4 mouse cellular contexts compared by ENCODE assay signal in genomic region chr5:30881839-30882238, GRCm38 (mm10). TPM values are rescaled to one million over a fixed set of nuclear protein-coding genes. Genes with fewer than 3 reads are reported as not detected.
DNase-seq lines count a peak whose midpoint lies in the region; TF ChIP-seq lines count a peak whose summit lies in the region.
"Not testable (repeated sequence)": the region's sequence is repeated elsewhere in the genome, so short reads cannot be mapped to it uniquely, and the experiment has no call there.

No protein-coding gene starts in this region.

- H3K27ac ChIP-seq in CH12.LX (ENCODE audit: insufficient read depth, low read depth); MEL (ENCODE audit: control insufficient read depth, low read depth, low read length): not testable (repeated sequence)

- not testable (repeated sequence) for H3K79me2 ChIP-seq in CH12.LX (replicated peaks; ENCODE audit: control insufficient read depth, extremely low read depth, insufficient read depth, poor library complexity, severe bottlenecking); MEL (ENCODE audit: control insufficient read depth, insufficient read depth, low read length, poor library complexity)

- not testable (repeated sequence) for DNase-seq in CH12.LX (ENCODE audit: extremely low read depth); MEL (ENCODE audit: low read depth, low spot score)
- DNase-seq in ES-CJ7 (ENCODE audit: low read depth, low spot score): peak; percentile 42
- DNase-seq in ZHBTc4 (ENCODE audit: low read depth, low spot score): peak; percentile 35

- TF ChIP-seq CTCF in CH12.LX (conservative IDR thresholded peaks at IDR 0.05 in 1 of 2, IDR thresholded peaks at IDR 0.05 in 1 of 2; ENCODE audit: low read depth in 2 of 2, low read length in 2 of 2); MEL (IDR thresholded peaks at IDR 0.05 in 2 of 3, conservative IDR thresholded peaks at IDR 0.05 in 1 of 3; ENCODE audit: control insufficient read depth in 1 of 3, insufficient read depth in 1 of 3, low read depth in 2 of 3, low read length in 3 of 3, poor library complexity in 1 of 3, severe bottlenecking in 1 of 3): not testable (repeated sequence)

- H3K9ac ChIP-seq in CH12.LX (ENCODE audit: insufficient read depth, low read depth); MEL (ENCODE audit: control insufficient read depth, low read depth, low read length, poor library complexity, severe bottlenecking): not testable (repeated sequence)

- not testable (repeated sequence) for H3K9me3 ChIP-seq in CH12.LX (replicated peaks; ENCODE audit: low read length); MEL (replicated peaks; ENCODE audit: insufficient read depth, low read length)

- not testable (repeated sequence) for TF ChIP-seq RAD21 in CH12.LX (IDR thresholded peaks at IDR 0.05; ENCODE audit: low read depth, low read length); MEL (IDR thresholded peaks at IDR 0.05; ENCODE audit: low read depth, low read length)

- dilution Hi-C loops in CH12.LX (cut with MboI; ENCODE audit: extremely low pct_ligation_motif_present, extremely low pct_unique_long_range_greater_than_20kb, low sequenced_read_pairs): not testable (repeated sequence)

- TF ChIP-seq POLR2A in CH12.LX (IDR thresholded peaks at IDR 0.05; ENCODE audit: low read depth, low read length); MEL (IDR thresholded peaks at IDR 0.05; ENCODE audit: control insufficient read depth in 1 of 2, insufficient read depth in 1 of 2, low read depth in 1 of 2, low read length in 2 of 2, poor library complexity in 1 of 2): not testable (repeated sequence)

- not testable (repeated sequence) for H3K27me3 ChIP-seq in CH12.LX (replicated peaks); MEL (ENCODE audit: control insufficient read depth in 1 of 2, insufficient read depth in 2 of 2, low read length in 2 of 2)

- H3K4me1 ChIP-seq in CH12.LX (ENCODE audit: control insufficient read depth in 1 of 2, insufficient read depth in 2 of 2); MEL (ENCODE audit: control insufficient read depth in 1 of 2, insufficient read depth in 2 of 2, low read length in 2 of 2): not testable (repeated sequence)

- TF ChIP-seq EP300 in CH12.LX (IDR thresholded peaks at IDR 0.05; ENCODE audit: low read length); MEL (IDR thresholded peaks at IDR 0.05; ENCODE audit: low read depth in 1 of 2, low read length in 2 of 2): not testable (repeated sequence)

- in situ Hi-C loops in CH12.LX (cut with MboI; ENCODE audit: low pct_ligation_motif_present, low pct_unique_long_range_greater_than_20kb, low sequenced_read_pairs): not testable (repeated sequence)

- not testable (repeated sequence) for H3K4me2 ChIP-seq in CH12.LX (ENCODE audit: insufficient read depth, low read depth, poor library complexity, severe bottlenecking)

- peaks cover 4 to 21% of the 10 kb centered on the region in 2 experiments for H3K36me3 ChIP-seq in CH12.LX (replicated peaks in 1 of 2; ENCODE audit: control insufficient read depth in 1 of 2, insufficient read depth in 1 of 2, low read length in 1 of 2)
- not testable (repeated sequence) for H3K36me3 ChIP-seq in MEL (ENCODE audit: control insufficient read depth in 1 of 2, insufficient read depth in 2 of 2, low read length in 2 of 2)

- not testable (repeated sequence) for H3K4me3 ChIP-seq in CH12.LX (replicated peaks in 1 of 3; ENCODE audit: low read depth in 2 of 3, low read length in 2 of 3, poor library complexity in 1 of 3); MEL (ENCODE audit: control insufficient read depth in 1 of 2, insufficient read depth in 1 of 2, low read depth in 2 of 2, low read length in 2 of 2)

TF ChIP-seq in CH12.LX, 34 proteins besides CTCF, POLR2A, EP300 and RAD21:
- TF ChIP-seq TBP (conservative IDR thresholded peaks at IDR 0.05; ENCODE audit: low read depth, low read length) (peak; percentile 93), ELF1 (IDR thresholded peaks at IDR 0.05; ENCODE audit: low read depth, low read length) (0 out of 2 replicates have a peak, but pooled peaks have one; percentile 25)

TF ChIP-seq in MEL, 35 proteins besides CTCF, POLR2A, EP300 and RAD21:
- peak; percentile 93 for TF ChIP-seq TBP (IDR thresholded peaks at IDR 0.05; ENCODE audit: low read depth, low read length)
TF ChIP-seq in MEL: peak in this region for 1; not testable (repeated sequence) for 34.

RNA-seq across cellular contexts. Expression of gene Agbl5, which starts 6.7 kb away (rescaled TPM):
- total RNA-seq in CH12.LX (2012; rRNA removed) (8.0 and 9.3 TPM in 2 replicates), CH12.LX (2014; rRNA removed) (3.5 and 4.1 TPM in 2 replicates), MEL (2012; rRNA removed) (10.6 and 12.8 TPM in 2 replicates)
- polyA plus RNA-seq in CH12.LX (2012; ENCODE audit: insufficient read length, low read depth) (8.4 and 11.6 TPM in 2 replicates), MEL (2012; ENCODE audit: insufficient read depth in 1 of 2, insufficient read length in 2 of 2, low read depth in 1 of 2, low replicate concordance in 2 of 2, missing spikeins in 1 of 2) (10 to 100 TPM in 1 of 2 experiments, not detected in 1; 45.0 TPM)

RNA-seq across cellular contexts. Expression of gene Tmem214, which starts 14.0 kb away (rescaled TPM):
- 31.9 and 36.7 TPM in 2 replicates for total RNA-seq in CH12.LX (2012; rRNA removed)
- total RNA-seq in CH12.LX (2014; rRNA removed): 25.2 and 28.3 TPM in 2 replicates
- 28.0 and 35.3 TPM in 2 replicates for polyA plus RNA-seq in CH12.LX (2012; ENCODE audit: insufficient read length, low read depth)
- total RNA-seq in MEL (2012; rRNA removed): 41.3 and 50.5 TPM in 2 replicates
- polyA plus RNA-seq in MEL (2012; ENCODE audit: insufficient read depth in 1 of 2, insufficient read length in 2 of 2, low read depth in 1 of 2, low replicate concordance in 2 of 2, missing spikeins in 1 of 2): 100 to 1,000 TPM; 101 to 170 TPM

RNA-seq across cellular contexts. Expression of gene Ost4, which starts 25.7 kb away (rescaled TPM):
- total RNA-seq in CH12.LX (2012; rRNA removed) (181 and 244 TPM in 2 replicates), CH12.LX (2014; rRNA removed) (221 and 263 TPM in 2 replicates), MEL (2012; rRNA removed) (296 and 321 TPM in 2 replicates)
- polyA plus RNA-seq in CH12.LX (2012; ENCODE audit: insufficient read length, low read depth) (312 and 330 TPM in 2 replicates), MEL (2012; ENCODE audit: insufficient read depth in 1 of 2, insufficient read length in 2 of 2, low read depth in 1 of 2, low replicate concordance in 2 of 2, missing spikeins in 1 of 2) (100 to 1,000 TPM; 220 to 478 TPM)

RNA-seq across cellular contexts. Expression of gene Emilin1, which starts 31.4 kb away (rescaled TPM):
- total RNA-seq in CH12.LX (2012; rRNA removed) (0.34 TPM in 2 replicates), CH12.LX (2014; rRNA removed) (0.05 and 0.11 TPM in 2 replicates), MEL (2012; rRNA removed) (1.3 and 1.5 TPM in 2 replicates)
- polyA plus RNA-seq in CH12.LX (2012; ENCODE audit: insufficient read length, low read depth) (0.33 and 0.63 TPM in 2 replicates), MEL (2012; ENCODE audit: insufficient read depth in 1 of 2, insufficient read length in 2 of 2, low read depth in 1 of 2, low replicate concordance in 2 of 2, missing spikeins in 1 of 2) (1 to 10 TPM in 1 of 2 experiments, not detected in 1; 2.0 TPM)

RNA-seq across cellular contexts. Expression of gene Khk, which starts 39.4 kb away (rescaled TPM):
- 3.7 and 5.7 TPM in 2 replicates for total RNA-seq in CH12.LX (2012; rRNA removed)
- 1.9 and 2.5 TPM in 2 replicates for total RNA-seq in CH12.LX (2014; rRNA removed)
- 2.9 and 3.7 TPM in 2 replicates for polyA plus RNA-seq in CH12.LX (2012; ENCODE audit: insufficient read length, low read depth)
- 268 and 308 TPM in 2 replicates for total RNA-seq in MEL (2012; rRNA removed)
- 100 to 1,000 TPM in 1 of 2 experiments, not detected in 1; 461 TPM for polyA plus RNA-seq in MEL (2012; ENCODE audit: insufficient read depth in 1 of 2, insufficient read length in 2 of 2, low read depth in 1 of 2, low replicate concordance in 2 of 2, missing spikeins in 1 of 2)
